Mouse (Mus musculus) right cerebral cortex, postnatal 4 days (tissue): Measurements from ENCODE around the gene Spire2.
"Not testable (repeated sequence)": the region's sequence is repeated elsewhere in the genome, so short reads cannot be mapped to it uniquely, and the experiment has no call there.

Experiments
- DNase-seq: peaks from one replicate; pipeline ENCODE4 v3.0.0-alpha.2; 2022

Spire2 gene

GRCm38 (mm10) chr8:123332262-123333090 lies at the start of gene Spire2:
Gene Spire2 (plus strand): TSS chr8:123332713.
- DNase-seq = peak; percentile 82

GRCm38 (mm10) chr8:123282994-123283393 lies 49.5 kb upstream of the Spire2 start:
- DNase-seq = not testable (repeated sequence)

DNA sequence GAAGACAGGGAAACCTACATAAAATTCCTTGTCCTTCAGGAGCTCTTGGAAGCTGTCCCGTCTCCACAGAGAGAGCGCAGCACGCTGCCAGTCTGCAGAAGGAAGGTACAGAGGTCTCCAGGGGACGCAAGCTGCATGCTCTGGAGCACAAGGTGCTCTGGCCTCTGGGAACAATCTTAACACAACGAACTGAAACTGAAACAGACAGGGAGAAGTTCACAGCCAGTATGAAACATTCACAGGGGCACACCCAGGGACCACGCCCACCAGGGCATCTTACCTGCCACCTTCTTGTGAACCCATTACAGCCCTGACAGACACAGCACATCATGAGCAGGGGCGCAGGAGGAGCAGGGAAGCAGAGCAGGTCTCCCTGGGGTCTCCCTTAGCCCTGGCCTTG lies 48.5 kb upstream of the Spire2 start:
- no peak for DNase-seq

- DNase-seq = no peak
Observed at GRCm38 (mm10) chr8:123284493-123284892, 48.0 kb upstream of the Spire2 start.

GRCm38 (mm10) chr8:123287362-123287761 lies 45.2 kb upstream of the Spire2 start:
- no peak for DNase-seq

- peak; percentile 43 for DNase-seq
Observed at GRCm38 (mm10) chr8:123290166-123290565, 42.3 kb upstream of the Spire2 start.

- no peak for DNase-seq
Observed at GRCm38 (mm10) chr8:123290679-123291078, 41.8 kb upstream of the Spire2 start.

- DNase-seq = no peak
Observed at GRCm38 (mm10) chr8:123291716-123292115, 40.8 kb upstream of the Spire2 start.

- DNase-seq = no peak
Observed at GRCm38 (mm10) chr8:123292281-123292680, 40.2 kb upstream of the Spire2 start.

- no peak for DNase-seq
Observed at GRCm38 (mm10) chr8:123292785-123293184, 39.7 kb upstream of the Spire2 start.

- no peak for DNase-seq
Observed at GRCm38 (mm10) chr8:123298301-123298700, 34.2 kb upstream of the Spire2 start.

DNA sequence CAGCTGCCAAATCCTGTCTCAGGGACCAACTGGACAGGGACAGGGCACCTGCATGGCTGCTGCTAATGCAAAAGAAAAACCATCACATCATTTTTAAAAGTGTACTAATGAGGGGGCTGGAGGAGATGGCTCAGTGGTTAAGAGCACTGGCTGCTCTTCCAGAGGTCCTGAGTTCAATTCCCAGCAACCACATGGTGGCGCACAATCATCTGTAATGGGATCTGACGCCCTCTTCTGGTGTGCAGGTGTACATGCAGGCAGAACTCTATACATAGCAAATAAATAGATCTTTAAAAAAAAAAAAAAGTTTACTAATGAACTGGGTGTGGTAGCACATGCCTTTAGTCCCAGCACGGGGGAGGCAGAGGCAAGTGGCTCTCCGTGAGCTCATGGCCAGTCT lies 23.8 kb upstream of the Spire2 start:
- DNase-seq = no peak

DNA sequence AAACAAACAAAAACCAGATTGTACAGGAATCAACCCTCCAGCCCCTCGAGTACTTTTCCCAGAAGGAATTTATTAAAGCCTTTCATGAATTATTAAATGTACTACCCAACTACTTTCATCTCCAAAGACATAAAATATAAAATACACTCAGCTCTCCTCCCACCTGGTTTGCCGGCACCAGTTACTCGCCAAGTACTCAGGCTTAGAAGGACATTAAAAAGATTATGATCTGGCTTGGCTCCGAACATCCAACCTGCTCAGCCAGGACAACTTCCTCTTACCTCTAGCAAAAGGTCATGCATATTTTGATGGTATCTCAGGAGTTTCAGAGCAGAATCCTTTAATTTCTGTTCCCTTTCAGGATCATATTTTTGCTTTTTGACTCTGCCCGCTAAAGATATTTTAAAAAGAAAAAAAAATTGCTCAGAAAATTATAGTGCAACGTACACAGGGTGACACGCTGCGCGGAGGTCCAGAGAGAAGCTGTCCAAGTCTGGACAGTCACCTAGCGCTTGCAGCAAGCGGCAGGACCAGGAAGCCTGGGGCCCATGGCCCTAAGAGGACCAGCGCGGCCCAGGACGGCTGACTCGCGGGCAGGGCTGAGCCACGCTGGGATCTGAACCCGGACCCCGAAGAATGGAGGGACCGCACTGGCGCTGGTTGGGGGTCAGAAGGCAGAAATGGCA lies 14.6 kb upstream of the Spire2 start:
- DNase-seq = no peak

- peak; percentile 87 for DNase-seq
Observed at GRCm38 (mm10) chr8:123318467-123318911, 14.0 kb upstream of the Spire2 start, which contains the start of gene Fanca. Gene Fanca (minus strand): TSS chr8:123318576.

GRCm38 (mm10) chr8:123319522-123320164 lies 12.9 kb upstream of the Spire2 start:
- peak; percentile 23 for DNase-seq

GRCm38 (mm10) chr8:123328552-123328951 lies 4.0 kb upstream of the Spire2 start:
- DNase-seq = no peak

GRCm38 (mm10) chr8:123329350-123329749 lies 3.2 kb upstream of the Spire2 start:
- no peak for DNase-seq

DNA sequence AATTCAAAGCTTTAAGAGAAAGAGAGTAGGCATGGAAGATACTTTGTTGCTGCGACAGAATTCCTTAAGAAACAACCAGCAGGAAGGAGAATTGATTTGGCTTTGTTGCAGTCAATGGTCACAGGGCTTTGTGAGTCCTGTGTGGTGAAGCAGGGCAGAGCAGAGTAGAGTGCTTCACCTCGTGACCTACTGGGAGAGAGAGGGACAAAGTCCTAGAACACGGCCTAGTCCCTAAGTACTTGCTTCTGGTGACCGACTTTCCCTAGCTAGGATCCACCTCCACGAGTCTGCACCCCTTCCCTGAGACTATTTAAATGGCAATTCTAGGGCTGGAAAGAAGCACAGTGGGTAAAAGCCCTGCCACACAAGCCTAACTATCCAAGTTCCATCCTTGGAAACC lies 2.6 kb upstream of the Spire2 start:
- no peak for DNase-seq

- no peak for DNase-seq
Observed at GRCm38 (mm10) chr8:123330701-123331100, 1.8 kb upstream of the Spire2 start.

- no peak for DNase-seq
Observed at GRCm38 (mm10) chr8:123331301-123331700, 1.2 kb upstream of the Spire2 start.

- no peak for DNase-seq
Observed at GRCm38 (mm10) chr8:123331810-123332209, 703 bp upstream of the Spire2 start.

GRCm38 (mm10) chr8:123333091-123333587 lies 626 bp downstream of the Spire2 start:
- peak; percentile 44 for DNase-seq

GRCm38 (mm10) chr8:123333864-123334263 lies 1.4 kb downstream of the Spire2 start:
- DNase-seq = peak; percentile 41
